Mouse (Mus musculus) embryonic fibroblast, embryonic 13.5 days (primary cell): ENCODE measurements around the gene Arid5b.

ENCODE experiments used
- CTCF ChIP-seq: IDR thresholded peaks from 2 replicates; pipeline ENCODE4 v1.5.1; 2011; ENCODE audit warnings: mild to moderate bottlenecking, control low read depth, low read length, moderate library complexity, borderline replicate concordance; ENCODE audit not compliant: insufficient read depth
- POLR2A ChIP-seq: IDR thresholded peaks from 2 replicates; pipeline ENCODE4 v1.6.1; 2011; ENCODE audit warnings: low read depth, mild to moderate bottlenecking, control low read depth, low read length, moderate library complexity

- TF ChIP-seq CTCF (no peak), POLR2A (no peak)
Measured at GRCm38 (mm10) chr10:68214809-68215468, 63.6 kb downstream of the Arid5b start.
